Mouse (Mus musculus) neutrophil, adult 65 days (primary cell): ENCODE results near the gene Pheta2. TPM values are rescaled to one million over a fixed set of nuclear protein-coding genes. Genes with fewer than 3 reads are reported as not detected.

Experiments
- total RNA-seq: library from RNA; stranded (reverse); gene quantifications from 2 replicates; pipeline ENCODE4 v1.2.4, GENCODE M21; 2023

Gene Pheta2
- 0.47 and 0.79 TPM in 2 replicates for total RNA-seq

GRCm38 (mm10) chr15:82338593-82339112, at the start of gene Pheta2, which contains the start of the genes Naga and Smdt1:
Gene Pheta2, plus strand, starts transcription at chr15:82338942.
Gene Naga, minus strand, starts transcription at chr15:82338925.
Gene Smdt1, plus strand, starts transcription at chr15:82338959.

GRCm38 (mm10) chr15:82298764-82299561, 39.8 kb upstream of the Pheta2 start, which contains the start of gene Wbp2nl:
Gene Wbp2nl, plus strand, starts transcription at chr15:82298954.

GRCm38 (mm10) chr15:82354126-82354945, 15.6 kb downstream of the Pheta2 start, which contains the start of gene Ndufa6:
Gene Ndufa6, minus strand, starts transcription at chr15:82354322.

GRCm38 (mm10) chr15:82379871-82380713, 41.4 kb downstream of the Pheta2 start, which contains the start of gene Cyp2d22:
Gene Cyp2d22, minus strand, starts transcription at chr15:82380260.

GRCm38 (mm10) chr15:82393922-82394321, 55.2 kb downstream of the Pheta2 start, which contains the start of gene Cyp2d11:
Gene Cyp2d11, minus strand, starts transcription at chr15:82394022.

Other genes with a start within 250 kb of the Pheta2 start
- gene Ccdc134, start 211.0 kb upstream of the Pheta2 start, total RNA-seq: 10.6 and 19.5 TPM in 2 replicates
- gene Srebf2, start 191.8 kb upstream of the Pheta2 start, total RNA-seq: 71.2 and 99.3 TPM in 2 replicates
- gene Shisa8, start 126.1 kb upstream of the Pheta2 start, total RNA-seq: not detected in 2 replicates
- 0.63 and 1.0 TPM in 2 replicates for gene Tnfrsf13c, start 114.6 kb upstream of the Pheta2 start, total RNA-seq
- 10.1 and 10.9 TPM in 2 replicates for gene Cenpm, start 94.2 kb upstream of the Pheta2 start, total RNA-seq
- not detected in 2 replicates for gene 1500009C09Rik, start 86.5 kb upstream of the Pheta2 start, total RNA-seq
- not detected in 2 replicates for gene Sept3, start 64.0 kb upstream of the Pheta2 start, total RNA-seq
- gene Wbp2nl, start 40.0 kb upstream of the Pheta2 start, total RNA-seq: not detected in 2 replicates
- 81.3 and 94.9 TPM in 2 replicates for gene Naga, start within 50 bp of the Pheta2 start, total RNA-seq
- 69.9 and 76.6 TPM in 2 replicates for gene Smdt1, start within 50 bp of the Pheta2 start, total RNA-seq
- 69.4 and 71.0 TPM in 2 replicates for gene Ndufa6, start 15.4 kb downstream of the Pheta2 start, total RNA-seq
- 0.57 and 1.6 TPM in 2 replicates for gene Cyp2d22, start 41.3 kb downstream of the Pheta2 start, total RNA-seq
- not detected in 2 replicates for gene Cyp2d11, start 55.1 kb downstream of the Pheta2 start, total RNA-seq
- gene Cyp2d10, start 68.3 kb downstream of the Pheta2 start, total RNA-seq: not detected in 2 replicates
- not detected in 2 replicates for gene Cyp2d9, start 94.5 kb downstream of the Pheta2 start, total RNA-seq
- not detected in 2 replicates for gene Cyp2d12, start 216.1 kb downstream of the Pheta2 start, total RNA-seq